Mouse (Mus musculus) granulocyte monocyte progenitor cell, adult 5-6 weeks (primary cell): Measurements from ENCODE around the gene Sh2d6. TPM values are rescaled to one million over a fixed set of nuclear protein-coding genes. Genes with fewer than 3 reads are reported as not detected.
"Not testable (repeated sequence)": the region's sequence is repeated elsewhere in the genome, so short reads cannot be mapped to it uniquely, and the experiment has no call there.

Experiments
- ATAC-seq: replicated peaks from 2 replicates; pipeline ENCODE4 v1.8.0; 2016; ENCODE audit warnings: mild to moderate bottlenecking, moderate TSS enrichment, inconsistent platforms; ENCODE audit not compliant: poor library complexity, severe bottlenecking
- total RNA-seq, 2 experiments: library from RNA; stranded (forward) in 1 of 2; stranded (reverse) in 1 of 2; fragments of 200-712, 200-1000 nt in 1 of 2; fragments of >200 nt in 1 of 2; fragmentation: Nextera tagmentation in 1 of 2; gene quantifications; 2 replicates each; pipeline ENCODE4 v1.2.3; 2014 to 2017

Gene Sh2d6
- total RNA-seq, 2 experiments from 2014 or later = 0.62 TPM; not detected in 1

GRCm38 (mm10) chr6:72508596-72508995 lies 12.9 kb downstream of the Sh2d6 start:
- no peak for ATAC-seq

- ATAC-seq = no peak
These were observed 15.4 kb downstream of the Sh2d6 start for GRCm38 (mm10) chr6:72506104-72506503.

- ATAC-seq = no peak
These were observed 17.6 kb downstream of the Sh2d6 start for GRCm38 (mm10) chr6:72503939-72504338.

- no peak for ATAC-seq
These were observed 18.2 kb downstream of the Sh2d6 start for GRCm38 (mm10) chr6:72503309-72503708.

- no peak for ATAC-seq
These were observed 22.6 kb downstream of the Sh2d6 start for GRCm38 (mm10) chr6:72498950-72499349.

- ATAC-seq = no peak; the same call in 1 of the 2 replicates
These were observed 28.6 kb downstream of the Sh2d6 start for GRCm38 (mm10) chr6:72492892-72493291.

- no peak for ATAC-seq
These were observed 30.4 kb downstream of the Sh2d6 start for GRCm38 (mm10) chr6:72491151-72491550.

- ATAC-seq = no peak
These were observed 32.0 kb downstream of the Sh2d6 start for GRCm38 (mm10) chr6:72489534-72489933.

- no peak for ATAC-seq
These were observed 32.7 kb downstream of the Sh2d6 start for GRCm38 (mm10) chr6:72488850-72489249.

GRCm38 (mm10) chr6:72487282-72487681 lies 34.2 kb downstream of the Sh2d6 start:
- no peak for ATAC-seq

- no peak for ATAC-seq
These were observed 35.2 kb downstream of the Sh2d6 start for GRCm38 (mm10) chr6:72486307-72486706.

- ATAC-seq = no peak
These were observed 36.6 kb downstream of the Sh2d6 start for GRCm38 (mm10) chr6:72484887-72485286.

- ATAC-seq = peak; percentile 56; the same call in 1 of the 2 replicates
These were observed 39.4 kb downstream of the Sh2d6 start for GRCm38 (mm10) chr6:72482156-72482555.

- ATAC-seq = no peak
These were observed 41.1 kb downstream of the Sh2d6 start for GRCm38 (mm10) chr6:72480422-72480702.

GRCm38 (mm10) chr6:72479645-72480421 lies 41.7 kb downstream of the Sh2d6 start:
- ATAC-seq = no peak

GRCm38 (mm10) chr6:72478691-72479090 lies 42.8 kb downstream of the Sh2d6 start:
- ATAC-seq = not testable (repeated sequence)

GRCm38 (mm10) chr6:72477621-72478020 lies 43.9 kb downstream of the Sh2d6 start:
- no peak for ATAC-seq

- no peak for ATAC-seq
These were observed 44.7 kb downstream of the Sh2d6 start for GRCm38 (mm10) chr6:72476836-72477235.

- no peak for ATAC-seq
These were observed 46.1 kb downstream of the Sh2d6 start for GRCm38 (mm10) chr6:72475221-72475985.

GRCm38 (mm10) chr6:72473264-72474041 lies 48.1 kb downstream of the Sh2d6 start:
- no peak for ATAC-seq

GRCm38 (mm10) chr6:72466171-72466570 lies 55.3 kb downstream of the Sh2d6 start:
- ATAC-seq = no peak
